Mouse (Mus musculus) kidney, adult 18-20 months (tissue): ENCODE measurements around the gene Fat4.

Experiments used
- DNase-seq: peaks from one replicate; pipeline ENCODE4 v3.0.0; 2021

The Fat4 gene

GRCm38 (mm10) chr3:38886890-38887355 lies at the start of gene Fat4:
Fat4 (plus strand) TSS chr3:38886940.
- DNase-seq, result no peak

GRCm38 (mm10) chr3:38839438-38839837 lies 47.3 kb upstream of the Fat4 start:
- DNase-seq, result no peak

- no peak for DNase-seq
Observed at GRCm38 (mm10) chr3:38843000-38843538, 43.7 kb upstream of the Fat4 start.

GRCm38 (mm10) chr3:38846602-38847382 lies 39.9 kb upstream of the Fat4 start:
- no peak for DNase-seq

GRCm38 (mm10) chr3:38849077-38849476 lies 37.7 kb upstream of the Fat4 start:
- DNase-seq, result no peak

- DNase-seq, result peak; percentile 15
Observed at GRCm38 (mm10) chr3:38849536-38849935, 37.2 kb upstream of the Fat4 start.

- no peak for DNase-seq
Observed at GRCm38 (mm10) chr3:38853650-38854049, 33.1 kb upstream of the Fat4 start.

- no peak for DNase-seq
Observed at GRCm38 (mm10) chr3:38860683-38861082, 26.1 kb upstream of the Fat4 start.

- DNase-seq, result no peak
Observed at GRCm38 (mm10) chr3:38871291-38871690, 15.4 kb upstream of the Fat4 start.

GRCm38 (mm10) chr3:38875872-38876271 lies 10.9 kb upstream of the Fat4 start:
- DNase-seq, result no peak

GRCm38 (mm10) chr3:38876706-38877105 lies 10.0 kb upstream of the Fat4 start:
- DNase-seq, result no peak

- DNase-seq, result peak; percentile 21
Observed at GRCm38 (mm10) chr3:38882778-38883177, 4.0 kb upstream of the Fat4 start.

- no peak for DNase-seq
Observed at GRCm38 (mm10) chr3:38883676-38884075, 3.1 kb upstream of the Fat4 start.

- peak; percentile 80 for DNase-seq
Observed at GRCm38 (mm10) chr3:38884276-38884675, 2.5 kb upstream of the Fat4 start.

- DNase-seq, result no peak
Observed at GRCm38 (mm10) chr3:38884919-38885418, 1.8 kb upstream of the Fat4 start.

GRCm38 (mm10) chr3:38885481-38886001 lies 1.2 kb upstream of the Fat4 start:
- peak; percentile 85 for DNase-seq

- DNase-seq, result peak; percentile 48
Observed at GRCm38 (mm10) chr3:38886061-38886821, 499 bp upstream of the Fat4 start.

- peak; percentile 63 for DNase-seq
Observed at GRCm38 (mm10) chr3:38887381-38887991, 746 bp downstream of the Fat4 start.

GRCm38 (mm10) chr3:38888111-38888510 lies 1.4 kb downstream of the Fat4 start:
- DNase-seq, result peak; percentile 75

GRCm38 (mm10) chr3:38892791-38893224 lies 6.1 kb downstream of the Fat4 start:
- no peak for DNase-seq

GRCm38 (mm10) chr3:38900839-38901238 lies 14.1 kb downstream of the Fat4 start:
- no peak for DNase-seq

- no peak for DNase-seq
Observed at GRCm38 (mm10) chr3:38906832-38907231, 20.1 kb downstream of the Fat4 start.
